Mouse (Mus musculus) E14TG2a.4 (cell line): ENCODE measurements around the gene Snx21.

Source experiments
- CTCF ChIP-seq: conservative IDR thresholded peaks from 2 replicates; pipeline ENCODE4 v1.5.1; 2014; ENCODE audit warnings: low read length
- NANOG ChIP-seq: IDR thresholded peaks from 2 replicates; pipeline ENCODE4 v1.6.1; 2014; ENCODE audit warnings: borderline replicate concordance, low read length, mixed read lengths
- POU5F1 ChIP-seq: IDR thresholded peaks from 2 replicates; pipeline ENCODE4 v1.6.1; 2014; ENCODE audit warnings: low read length, borderline replicate concordance

- TF ChIP-seq CTCF (peak; percentile 63), POU5F1 (no peak), NANOG (no peak)
Measured at GRCm38 (mm10) chr2:164783926-164784581, 1.6 kb upstream of the Snx21 start.
